Mouse (Mus musculus) cerebellum, postnatal 25 days (tissue): Measurements from ENCODE around the gene Gm17660.

Experiments used
- DNase-seq, 2 experiments: peaks; one replicate each; pipeline ENCODE4 v3.0.0; 2021; ENCODE audit warnings: mixed read lengths in 2 of 2

The Gm17660 gene

GRCm38 (mm10) chr5:104077508-104077907 lies at the start of gene Gm17660:
TSS of gene Gm17660 (minus strand) at chr5:104077608.
- DNase-seq, result no peak

DNA sequence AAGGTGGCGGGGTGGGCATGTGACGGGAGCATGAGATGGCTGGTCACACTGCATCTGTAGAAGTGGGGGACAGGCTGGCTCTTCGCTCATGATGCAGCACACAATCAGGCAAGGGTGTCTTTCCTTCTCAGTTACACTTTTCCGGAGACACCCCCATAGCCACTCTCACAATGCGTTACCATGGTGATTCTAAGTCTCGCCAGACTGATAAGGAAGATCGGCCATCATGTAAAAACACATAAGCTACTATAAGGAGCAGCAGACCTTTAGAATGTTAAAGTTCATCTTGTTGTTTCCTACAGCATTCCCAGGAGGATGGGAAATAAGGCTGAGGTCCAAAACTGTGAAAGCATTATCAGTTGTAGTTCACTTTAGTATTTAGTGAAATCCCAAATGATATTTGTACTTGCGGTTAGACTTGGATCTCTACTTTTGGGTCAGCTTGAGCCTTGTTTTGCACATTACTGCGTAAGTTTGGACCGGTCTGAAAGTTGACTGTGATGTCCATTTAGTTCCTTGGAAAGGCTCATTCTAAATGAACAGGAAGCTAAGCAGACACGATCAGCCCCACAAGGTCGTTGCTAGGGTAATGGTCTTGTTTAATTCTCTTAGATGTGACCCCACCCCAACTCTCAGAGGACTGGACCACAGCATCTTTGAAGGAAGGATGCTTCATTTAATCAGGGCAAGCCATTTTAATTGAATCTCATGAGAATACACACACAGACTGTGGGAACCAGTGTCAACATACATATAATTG lies 49.3 kb upstream of the Gm17660 start:
- no peak for DNase-seq

- no peak for DNase-seq
These were observed 46.7 kb upstream of the Gm17660 start for GRCm38 (mm10) chr5:104124016-104124658.

DNA sequence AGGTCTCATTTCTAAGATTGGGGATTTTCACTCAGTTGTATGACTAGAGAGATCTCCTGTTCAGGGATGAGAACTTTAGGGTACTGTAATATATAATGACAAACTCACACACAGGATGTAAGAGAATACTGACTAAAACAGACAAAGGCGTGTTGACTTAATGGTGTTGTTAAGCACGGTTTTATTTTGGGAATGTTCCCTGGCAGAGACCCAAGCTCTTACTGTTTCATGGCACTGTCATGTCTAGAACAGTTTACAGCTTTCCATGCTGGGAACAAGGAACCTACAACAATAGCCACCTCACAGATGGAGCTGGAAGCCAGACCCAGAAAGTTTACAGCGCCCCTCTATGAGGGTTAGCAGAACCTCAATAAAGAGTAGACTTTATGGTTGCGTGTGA lies 38.5 kb upstream of the Gm17660 start:
- DNase-seq, result no peak

DNA sequence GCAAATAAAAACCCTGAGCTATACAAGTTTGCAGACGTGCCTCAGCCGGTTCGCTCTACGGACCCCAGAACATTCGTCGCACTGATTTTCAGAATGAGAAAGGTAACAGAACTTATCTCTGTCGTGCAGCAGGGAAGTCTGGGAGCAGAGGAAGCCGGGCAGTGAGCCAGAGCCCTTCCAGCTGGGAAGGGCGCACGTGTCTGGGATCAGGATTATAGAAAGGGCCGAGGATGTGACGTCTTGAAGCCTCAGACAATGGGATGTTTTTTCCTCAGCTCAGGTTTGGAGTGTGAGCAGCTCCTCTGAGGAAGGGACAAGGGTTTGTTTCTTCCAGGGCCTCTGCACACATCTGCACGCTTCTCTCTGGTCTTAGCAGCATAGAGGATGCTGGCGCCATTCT lies 37.7 kb upstream of the Gm17660 start:
- peak; percentile 36 to 55 for DNase-seq

DNA sequence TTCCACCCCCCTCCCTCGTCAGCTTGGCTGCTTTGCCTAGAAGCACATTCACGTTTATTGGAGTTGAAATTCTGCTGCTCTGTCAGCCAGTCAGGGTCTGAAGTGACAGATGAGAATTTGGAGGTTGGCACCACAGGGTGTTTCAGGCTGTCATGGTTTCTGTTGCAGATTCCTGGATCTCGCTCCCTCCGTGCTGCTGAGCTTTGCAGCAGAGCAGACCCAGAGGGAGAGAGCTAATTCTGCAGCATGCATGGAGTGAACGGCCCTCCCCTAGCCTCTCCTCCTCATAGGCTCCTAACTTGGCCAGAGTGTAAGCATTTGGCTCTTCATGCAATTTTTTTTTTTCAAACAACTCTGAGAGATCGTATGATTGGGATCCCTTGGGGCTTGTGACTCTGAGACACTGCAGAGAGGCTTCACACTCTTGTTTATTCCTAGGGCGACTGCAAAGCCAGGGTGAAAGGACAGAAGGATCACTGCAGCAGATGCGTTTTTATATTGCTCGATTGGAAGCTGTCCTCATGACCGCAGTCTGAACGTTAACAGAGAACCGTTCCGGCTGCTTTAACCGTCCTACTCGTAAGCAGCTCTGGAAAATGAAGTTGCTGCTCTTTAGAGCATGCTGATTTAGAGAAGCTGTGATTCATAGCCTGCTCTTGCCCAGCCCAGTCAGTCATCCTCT lies 36.2 kb upstream of the Gm17660 start, which contains the start of gene Sparcl1:
Sparcl1 (minus strand) TSS at position 243 of the 682 bp plus-strand sequence.
- peak; percentile 50 to 59 for DNase-seq

DNA sequence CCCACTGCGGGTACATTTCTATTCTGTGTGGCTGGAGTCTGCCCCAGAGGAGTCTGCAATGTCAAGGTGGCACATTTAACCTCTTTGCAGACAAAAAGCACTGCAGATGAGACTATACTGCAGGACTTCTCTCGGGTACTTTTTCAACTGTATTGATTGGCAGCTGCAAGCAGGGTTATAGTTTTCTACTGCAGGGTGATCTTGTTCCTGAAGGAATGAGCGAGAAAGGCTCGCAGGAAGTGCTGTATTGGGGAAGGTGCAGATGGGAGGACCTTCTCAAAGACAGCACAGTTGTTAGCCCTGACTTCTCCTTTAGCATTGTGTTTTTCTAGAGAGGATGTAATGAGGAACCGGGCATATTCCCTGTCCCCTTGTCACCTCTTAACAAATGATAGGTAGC lies 35.1 kb upstream of the Gm17660 start:
- DNase-seq, result no peak

DNA sequence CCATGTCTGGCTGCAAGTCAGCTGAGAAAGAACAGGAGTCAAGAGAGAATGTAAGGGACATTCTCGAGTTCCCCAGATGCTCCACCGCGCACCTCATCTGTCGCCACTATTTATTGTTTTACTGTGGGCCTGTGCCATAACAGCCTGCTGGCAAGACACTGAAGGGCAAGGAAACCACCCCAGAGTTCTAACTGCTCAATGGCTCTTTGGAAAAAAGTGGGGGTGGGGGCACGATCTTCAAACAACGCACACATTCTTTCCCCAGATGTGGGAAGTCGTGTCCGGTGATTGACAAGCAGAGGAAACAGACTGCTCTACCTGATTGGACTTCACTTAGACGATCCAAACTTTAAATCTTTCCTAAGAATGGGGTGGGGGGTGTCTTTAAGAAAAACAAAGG lies 34.6 kb upstream of the Gm17660 start:
- no peak for DNase-seq

GRCm38 (mm10) chr5:104110171-104110920 lies 32.9 kb upstream of the Gm17660 start:
- no peak for DNase-seq

GRCm38 (mm10) chr5:104109516-104109915 lies 32.1 kb upstream of the Gm17660 start:
- no peak for DNase-seq

DNA sequence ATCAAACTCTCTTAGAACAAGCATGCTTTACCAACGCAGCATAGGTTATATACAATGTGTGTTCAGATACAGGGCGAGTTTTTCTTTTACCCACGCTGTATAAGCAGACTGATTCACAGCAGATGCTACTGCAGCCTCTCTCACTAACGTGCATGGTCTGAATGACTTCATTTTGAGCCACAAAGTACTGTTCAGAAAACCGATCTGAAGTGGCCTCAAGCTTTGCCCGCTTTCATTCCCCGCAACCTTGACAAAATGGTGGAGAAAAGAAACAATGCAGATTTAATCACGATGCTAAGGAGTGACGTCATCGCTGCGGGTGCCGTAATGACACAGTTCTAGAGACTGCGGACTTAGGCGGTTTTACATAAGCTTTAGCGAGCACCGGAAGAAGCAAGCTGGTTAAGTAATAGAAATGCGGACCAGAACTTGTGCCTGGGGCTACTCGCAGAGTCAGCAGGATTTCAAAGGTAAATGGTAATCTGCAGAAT lies 31.5 kb upstream of the Gm17660 start:
- DNase-seq, result peak; percentile 57 to 58

DNA sequence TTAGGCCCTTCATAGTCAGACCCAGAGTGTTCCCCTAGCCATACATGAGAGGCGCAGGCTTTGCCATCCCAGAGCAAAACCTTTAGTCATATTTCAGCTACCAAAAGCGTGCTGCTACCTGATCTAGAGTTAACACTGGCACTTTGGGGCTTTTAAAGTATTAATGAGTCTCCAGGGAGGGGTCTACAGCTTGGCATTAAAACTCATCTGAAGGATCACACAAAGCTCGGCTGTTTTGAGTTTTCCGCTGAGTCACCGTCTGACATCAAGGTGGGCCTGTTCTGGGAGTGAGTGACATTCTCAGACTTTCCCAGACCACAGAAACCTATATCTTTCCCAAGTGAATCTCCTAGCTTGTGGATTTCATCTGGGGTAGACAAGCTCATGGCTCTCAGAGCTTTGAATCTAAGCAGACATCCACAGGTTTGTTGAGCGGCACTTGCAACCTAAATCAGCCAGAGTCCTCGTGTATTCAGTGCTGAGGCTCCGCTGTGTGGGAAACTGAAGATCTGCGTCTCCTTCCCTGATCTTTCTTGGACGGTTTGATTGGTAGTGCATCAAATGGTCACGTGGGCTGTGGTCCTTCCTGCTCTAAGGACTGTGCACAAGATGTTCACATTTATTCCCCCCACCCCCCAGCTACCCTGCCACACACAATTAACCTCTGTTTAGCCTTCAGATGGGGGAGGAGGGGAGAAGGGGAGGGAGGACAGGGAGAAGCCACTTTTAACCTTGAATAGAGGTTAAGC lies 30.9 kb upstream of the Gm17660 start:
- peak in 1 of 2 experiments; percentile 20 for DNase-seq

- DNase-seq, result no peak
These were observed 26.7 kb upstream of the Gm17660 start for GRCm38 (mm10) chr5:104104111-104104510.

- no peak for DNase-seq
These were observed 25.8 kb upstream of the Gm17660 start for GRCm38 (mm10) chr5:104103171-104103570.

- DNase-seq, result no peak
These were observed 24.5 kb upstream of the Gm17660 start for GRCm38 (mm10) chr5:104101678-104102531.

GRCm38 (mm10) chr5:104096078-104096938 lies 18.9 kb upstream of the Gm17660 start:
- no peak for DNase-seq

DNA sequence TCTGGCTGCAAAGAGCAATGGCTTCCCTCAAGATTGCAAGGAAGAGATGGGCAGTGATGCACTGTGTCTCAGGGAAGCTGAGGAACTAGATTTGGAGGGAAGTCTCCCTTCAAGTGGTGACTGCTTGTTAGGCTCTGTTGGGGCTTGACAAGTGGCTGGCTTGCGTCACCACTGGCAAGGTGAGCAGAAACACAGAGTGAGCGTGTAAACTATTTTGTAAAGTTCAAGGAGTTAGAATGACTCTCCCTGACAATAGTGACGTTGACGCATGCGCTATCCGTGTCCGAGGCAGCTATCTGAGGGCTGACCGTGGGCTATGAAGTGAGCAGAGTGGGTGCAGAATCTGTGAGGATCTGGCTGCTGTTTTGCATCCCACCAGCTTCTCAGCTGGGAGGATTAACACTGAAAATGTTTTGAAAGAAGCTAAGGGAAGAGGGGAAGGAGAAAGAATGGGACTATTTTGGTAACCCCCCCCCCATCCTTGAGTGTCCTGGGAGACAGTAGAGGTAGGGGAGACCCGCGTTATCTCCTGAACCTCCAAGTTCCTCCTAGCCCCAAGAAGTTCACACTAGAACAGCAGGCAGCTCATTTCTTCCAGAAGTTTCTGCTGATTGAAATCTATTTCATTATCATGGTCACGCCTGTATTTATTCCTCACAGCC lies 18.1 kb upstream of the Gm17660 start:
- DNase-seq, result no peak

- no peak for DNase-seq
These were observed 12.3 kb upstream of the Gm17660 start for GRCm38 (mm10) chr5:104089751-104090150.

DNA sequence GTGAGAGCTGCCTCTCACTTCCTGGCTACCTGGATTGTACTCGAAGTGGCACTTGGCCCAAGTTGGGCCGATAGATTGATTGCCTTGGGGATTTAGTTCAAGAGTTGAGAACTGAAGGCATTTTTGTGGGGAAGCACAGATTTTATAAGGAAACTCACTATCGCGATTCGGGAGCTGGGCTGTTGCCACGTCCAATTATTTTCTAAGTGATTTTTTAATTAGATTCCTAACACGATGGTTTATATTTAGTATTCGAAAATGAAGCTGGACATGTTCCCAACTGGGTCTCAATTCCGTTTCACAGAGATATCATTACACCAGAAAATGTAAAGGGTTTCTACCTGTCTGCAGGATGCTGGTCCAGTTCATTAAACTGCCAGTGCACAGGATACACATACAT lies 8.0 kb upstream of the Gm17660 start:
- DNase-seq, result no peak
